Mouse (Mus musculus) layer of hippocampus, postnatal 36 days (tissue): ENCODE results near the gene Syt9. TPM values are rescaled to one million over a fixed set of nuclear protein-coding genes. Genes with fewer than 3 reads are reported as not detected.
"Not testable (repeated sequence)": the region's sequence is repeated elsewhere in the genome, so short reads cannot be mapped to it uniquely, and the experiment has no call there.

Experiments
- DNase-seq, 2 experiments: peaks; one replicate each; pipeline ENCODE4 v3.0.0; 2022
- total RNA-seq, 2 experiments: library from RNA; stranded (reverse); gene quantifications; 2 replicates each; pipeline ENCODE4 v1.2.3; 2021

The Syt9 gene
- total RNA-seq, 2 experiments from 2014 or later: 5.5 to 5.6 TPM

GRCm38 (mm10) chr7:107461699-107462440 lies 91.3 kb downstream of the Syt9 start:
- no peak for DNase-seq

DNA sequence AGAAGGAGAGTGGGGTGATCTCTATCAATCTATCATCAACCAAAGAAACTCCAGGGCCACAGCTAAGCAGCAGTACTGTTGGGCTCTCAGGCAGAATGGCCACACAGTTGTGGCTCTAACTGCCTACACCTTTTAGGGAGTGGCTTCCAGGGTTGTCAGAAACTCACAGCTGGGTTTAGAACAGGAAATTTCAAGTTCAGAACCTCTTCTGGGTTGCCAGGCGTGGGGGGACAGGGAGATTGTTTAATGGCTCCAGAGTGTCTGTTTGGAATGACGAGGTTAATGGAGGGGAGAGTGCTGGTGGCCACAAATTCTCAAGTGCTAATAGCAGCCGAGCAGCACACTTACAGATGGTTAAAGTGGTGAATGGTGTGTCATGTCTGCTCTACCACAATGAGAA lies 92.4 kb downstream of the Syt9 start:
- no peak for DNase-seq

- no peak for DNase-seq
These were observed 94.6 kb downstream of the Syt9 start for GRCm38 (mm10) chr7:107465081-107465480.

DNA sequence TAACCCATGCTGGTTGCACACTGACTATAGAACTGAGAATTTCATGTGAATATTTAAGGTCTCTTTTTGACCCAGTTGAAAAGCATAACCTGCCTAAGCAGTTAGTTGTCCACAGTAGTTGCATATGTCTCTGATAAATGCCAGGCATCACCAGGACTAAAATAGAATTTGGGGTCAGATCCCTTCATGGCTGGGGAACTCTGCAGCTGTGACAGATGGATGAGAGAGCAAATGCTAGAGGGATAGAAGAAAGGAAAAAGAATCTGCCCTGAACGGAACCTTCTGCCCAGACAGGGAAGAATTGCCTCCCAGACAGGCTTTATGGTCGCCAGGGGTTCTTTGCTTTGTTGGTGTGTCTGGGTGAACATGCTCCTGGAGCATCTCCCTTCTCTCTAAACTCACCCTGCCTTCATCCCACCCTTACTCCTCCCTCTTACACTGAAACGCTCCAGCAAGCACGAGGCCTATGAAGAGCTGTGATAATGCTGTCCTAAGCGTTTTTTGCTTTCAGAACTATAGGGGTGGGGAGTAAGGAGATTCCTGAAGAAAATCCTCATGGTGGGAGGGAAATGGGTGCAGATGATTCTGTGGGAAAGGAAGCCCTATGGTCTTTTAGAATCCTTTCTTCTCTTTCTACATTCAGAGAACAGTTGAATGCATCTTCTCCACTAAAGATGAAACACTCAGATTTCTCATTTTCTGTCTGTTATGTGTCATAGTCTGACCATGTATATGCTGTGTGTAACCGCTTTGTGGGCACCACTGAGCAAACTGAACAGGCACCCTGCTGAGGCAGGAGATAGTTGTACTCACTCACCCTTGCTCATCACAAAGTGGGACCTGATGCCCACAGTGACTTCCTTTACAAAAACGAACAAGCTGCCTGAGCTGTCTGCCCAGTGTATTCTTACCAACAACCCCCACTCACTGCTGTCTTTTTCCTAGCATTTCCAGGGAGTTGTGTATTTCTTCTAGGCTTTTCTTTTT lies 108.7 kb downstream of the Syt9 start:
- DNase-seq: no peak

DNA sequence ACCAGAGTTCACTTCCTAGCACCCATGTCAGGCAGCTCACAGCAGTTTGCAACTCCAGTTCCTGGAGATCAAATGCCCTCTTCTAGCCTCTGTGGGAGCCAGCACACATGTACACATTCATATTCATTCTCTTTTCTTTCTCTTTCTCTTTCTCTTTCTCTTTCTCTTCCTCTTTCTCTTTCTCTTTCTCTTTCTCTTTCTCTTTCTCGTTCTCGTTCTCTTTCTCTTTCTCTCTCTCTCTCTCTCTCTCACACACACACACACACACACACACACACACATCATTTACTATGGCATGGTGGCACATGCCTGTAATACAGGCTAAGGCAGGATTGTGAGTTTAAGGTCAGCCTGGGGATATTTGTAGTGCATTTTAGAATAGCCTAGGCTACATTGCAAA lies 115.2 kb downstream of the Syt9 start:
- DNase-seq: not testable (repeated sequence)

DNA sequence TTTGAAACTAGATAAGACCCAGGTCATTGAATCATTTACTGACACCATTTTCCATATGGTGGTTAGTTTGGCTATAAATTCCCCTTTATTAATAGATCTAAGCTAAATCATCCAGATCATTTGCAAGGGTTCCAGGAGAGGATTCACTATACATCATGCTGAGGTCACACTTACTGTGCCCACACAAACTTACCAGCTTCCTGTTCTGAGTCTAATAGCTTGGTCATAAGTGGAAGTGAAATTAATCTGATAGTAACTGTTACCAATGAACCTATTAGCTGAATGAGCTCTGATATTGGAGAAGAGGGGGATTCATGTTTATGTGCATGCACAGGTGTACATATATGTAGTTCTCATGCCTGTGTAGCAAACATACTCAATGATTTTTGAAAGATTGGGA lies 124.9 kb downstream of the Syt9 start:
- DNase-seq: no peak

DNA sequence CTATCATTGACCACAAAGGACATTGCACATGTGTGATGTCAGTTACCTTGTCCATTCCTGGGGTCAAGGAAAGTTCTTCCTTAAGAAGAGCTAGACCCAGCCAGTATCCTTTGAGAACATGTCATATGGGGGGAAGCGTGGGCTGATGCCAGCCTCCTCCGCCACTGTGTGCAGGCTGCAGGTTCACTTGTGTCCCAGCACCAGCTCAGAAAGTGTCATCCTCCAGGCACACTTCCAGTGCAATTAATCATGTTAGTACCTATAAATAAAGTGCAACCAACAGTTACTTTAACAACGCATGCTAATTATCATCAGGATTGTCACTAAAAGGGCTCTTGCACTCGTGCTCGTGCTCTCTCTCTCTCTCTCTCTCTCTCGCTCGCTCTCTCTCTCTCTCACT lies 126.4 kb downstream of the Syt9 start:
- DNase-seq: no peak

DNA sequence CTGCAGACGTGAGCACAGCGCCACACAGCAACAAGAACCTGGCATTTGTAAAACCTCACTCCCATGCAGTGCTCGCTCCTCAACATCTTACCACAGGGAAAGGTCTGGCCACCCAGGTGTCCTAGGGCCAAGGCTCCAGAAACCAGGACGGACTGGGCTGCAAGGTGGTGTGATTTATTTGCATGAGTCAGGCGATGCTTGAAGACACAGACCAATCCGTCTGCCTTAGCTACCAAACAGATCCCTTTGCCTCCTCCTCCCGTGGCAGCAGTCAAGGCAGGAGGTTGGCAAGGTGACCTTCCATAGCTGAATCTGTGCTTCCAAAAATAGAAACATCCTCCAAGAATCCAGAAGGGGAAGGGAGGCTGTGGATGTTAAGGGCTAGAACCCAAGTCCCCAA lies 130.1 kb downstream of the Syt9 start:
- no peak for DNase-seq

DNA sequence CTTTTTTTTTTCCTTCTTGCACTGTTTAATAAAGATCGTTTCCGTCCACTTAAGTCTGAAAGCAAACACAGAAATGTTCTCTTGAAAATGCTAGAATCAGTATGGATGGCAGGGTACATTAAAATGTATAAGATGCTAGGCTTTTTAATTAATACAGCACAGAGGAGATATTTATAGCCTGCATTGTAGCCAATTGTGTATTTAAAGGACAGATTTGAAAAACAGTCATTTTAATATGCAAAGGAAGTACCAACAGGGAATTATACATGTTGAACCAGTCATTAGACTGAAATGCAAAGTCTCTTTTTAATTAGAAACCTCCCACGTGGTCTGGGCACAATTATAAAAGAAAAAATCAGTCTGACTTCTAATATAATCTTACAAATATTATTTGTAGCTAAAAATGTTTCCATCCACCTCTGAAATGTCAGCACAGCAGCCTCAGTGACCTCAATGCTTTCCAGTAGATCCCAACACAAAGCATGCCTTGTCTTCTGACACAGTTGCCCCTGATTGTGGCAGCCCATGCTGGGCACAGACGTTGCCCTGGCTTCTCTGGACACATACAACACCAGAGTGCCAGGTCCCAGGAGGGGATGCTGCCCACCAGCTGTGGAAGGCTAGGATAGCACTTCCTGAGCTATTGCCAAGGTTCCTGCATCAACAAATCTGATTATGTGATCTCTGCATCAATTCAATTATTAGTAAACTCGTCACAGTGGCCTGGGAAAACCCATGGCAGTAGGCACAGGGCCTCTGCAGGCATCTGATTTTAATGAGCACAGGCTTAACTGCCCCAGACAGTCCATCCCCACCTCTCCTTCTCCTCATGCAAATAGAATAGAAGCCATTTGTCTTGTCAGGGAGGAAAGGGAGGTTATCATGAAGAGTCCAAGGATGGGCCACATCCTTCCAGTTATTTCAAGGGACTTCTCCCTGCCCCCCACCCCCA lies 134.5 kb downstream of the Syt9 start:
- DNase-seq: no peak

DNA sequence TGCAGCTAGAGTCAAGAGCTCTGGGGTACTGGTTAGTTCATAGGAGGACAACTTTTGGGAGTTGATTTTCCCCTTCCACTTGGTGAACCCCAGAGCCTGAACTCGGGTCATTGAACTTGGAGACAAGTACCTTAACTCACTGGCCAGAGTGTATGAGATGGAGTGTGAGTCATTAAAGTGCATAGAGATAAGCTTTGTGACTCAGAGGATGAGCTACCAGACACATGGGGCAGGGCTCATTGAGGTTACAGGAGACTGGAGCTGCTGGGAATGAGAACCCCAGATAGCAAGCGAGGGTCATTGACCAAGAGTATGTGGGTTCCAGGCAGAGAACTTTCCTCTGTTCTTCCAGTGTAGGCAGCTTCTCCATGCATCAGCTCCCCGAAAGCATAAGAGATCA lies 137.4 kb downstream of the Syt9 start:
- DNase-seq: no peak

- no peak for DNase-seq
These were observed 139.2 kb downstream of the Syt9 start for GRCm38 (mm10) chr7:107509740-107510139.

- DNase-seq: no peak
These were observed 146.3 kb downstream of the Syt9 start for GRCm38 (mm10) chr7:107516704-107517410.

DNA sequence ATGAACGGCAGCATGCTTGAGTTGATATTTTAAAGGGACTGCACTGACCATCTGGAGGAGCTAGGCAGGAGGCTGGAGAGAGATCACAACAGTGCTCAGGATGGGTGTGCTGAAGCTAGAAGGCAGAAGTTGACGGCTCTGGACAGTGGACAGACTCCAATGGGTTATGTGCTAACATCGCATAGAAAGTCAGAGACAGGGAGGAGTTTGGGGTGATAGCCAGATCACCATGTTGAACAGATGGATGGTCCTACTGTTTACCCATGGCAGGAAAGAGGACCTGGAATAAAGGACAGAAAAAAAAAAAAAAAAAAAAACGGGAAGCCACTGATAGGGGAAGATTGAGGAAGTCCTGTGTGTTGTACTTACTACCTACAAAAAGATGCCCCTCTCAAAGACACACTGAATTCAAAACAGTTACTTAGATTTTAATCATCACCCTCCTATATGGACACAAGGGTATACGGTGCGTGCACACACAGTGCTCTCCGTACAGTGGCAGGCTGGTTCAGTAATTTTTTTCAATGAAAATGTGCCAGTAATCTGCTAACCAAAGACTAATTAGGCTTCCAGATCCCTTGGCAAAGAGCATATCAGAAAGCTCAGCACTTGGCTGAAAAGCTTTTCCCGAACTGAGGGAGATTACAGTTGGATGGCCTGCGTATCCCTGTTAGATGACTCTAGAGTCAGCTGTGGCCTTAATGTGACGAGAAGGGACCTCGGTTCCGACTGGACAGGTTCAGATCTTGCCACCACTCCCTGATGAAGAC lies 148.9 kb downstream of the Syt9 start:
- DNase-seq: no peak

GRCm38 (mm10) chr7:107521411-107521810 lies 150.9 kb downstream of the Syt9 start:
- no peak for DNase-seq

DNA sequence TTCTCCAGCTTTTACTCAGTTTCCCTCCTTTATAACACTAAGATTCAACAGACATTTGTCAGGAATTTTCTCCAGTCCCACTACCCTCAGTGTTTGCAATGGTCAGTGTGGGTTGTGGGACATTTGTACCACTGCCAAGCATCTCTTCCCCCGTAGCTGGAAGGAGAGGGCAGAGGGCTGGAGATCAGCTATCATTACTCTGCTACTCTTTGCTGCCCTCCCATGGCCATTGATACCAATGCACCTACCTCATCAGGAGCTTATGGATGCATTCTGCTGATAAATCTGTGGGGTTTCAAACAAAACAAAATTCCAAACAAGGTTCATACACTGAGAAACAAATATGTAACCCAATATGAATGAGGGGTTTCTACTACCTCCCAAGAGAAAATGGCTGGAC lies 155.8 kb downstream of the Syt9 start:
- peak; percentile 42 to 45 for DNase-seq

GRCm38 (mm10) chr7:107528169-107528772 lies 157.7 kb downstream of the Syt9 start:
- DNase-seq: no peak

DNA sequence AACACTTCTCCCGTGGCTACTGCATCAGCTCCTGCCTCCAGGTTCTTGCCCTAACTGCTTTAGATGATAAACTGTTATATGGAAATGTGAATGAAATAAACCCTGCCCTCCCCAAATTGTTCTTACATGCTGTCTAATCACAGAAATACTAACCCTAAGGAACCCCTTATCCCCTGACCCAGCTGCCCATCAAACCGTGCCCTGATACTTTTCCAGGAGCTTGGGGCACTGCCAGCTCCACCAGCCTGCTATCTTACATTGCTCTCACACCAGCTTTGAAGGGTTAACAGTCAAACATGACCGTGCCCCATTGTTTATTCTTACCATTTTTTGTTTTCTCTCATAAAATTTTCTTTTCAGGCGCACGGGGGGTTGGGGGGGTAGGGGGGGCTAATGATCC lies 158.8 kb downstream of the Syt9 start:
- no peak for DNase-seq

GRCm38 (mm10) chr7:107535311-107535710 lies 164.8 kb downstream of the Syt9 start:
- no peak for DNase-seq

DNA sequence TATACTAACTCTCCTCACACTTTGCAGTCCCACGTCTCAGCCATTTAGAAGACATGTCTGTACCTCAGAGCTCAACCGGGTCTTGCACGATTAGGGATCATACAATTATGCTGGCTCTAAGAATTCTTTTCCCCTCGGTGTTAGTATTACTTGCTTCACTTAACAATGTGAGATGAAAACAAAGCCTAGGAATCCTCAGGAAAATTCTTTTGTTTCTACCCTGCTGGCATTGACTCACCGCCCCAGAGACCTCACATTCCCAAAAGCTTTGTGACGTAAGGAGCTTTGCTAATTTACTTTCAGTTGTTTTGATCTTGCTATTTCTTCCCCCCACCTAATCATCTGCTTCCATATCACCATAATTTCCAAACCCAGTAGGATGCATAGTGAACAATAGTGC lies 166.0 kb downstream of the Syt9 start:
- DNase-seq: no peak

- no peak for DNase-seq
These were observed 169.5 kb downstream of the Syt9 start for GRCm38 (mm10) chr7:107540034-107540433.

DNA sequence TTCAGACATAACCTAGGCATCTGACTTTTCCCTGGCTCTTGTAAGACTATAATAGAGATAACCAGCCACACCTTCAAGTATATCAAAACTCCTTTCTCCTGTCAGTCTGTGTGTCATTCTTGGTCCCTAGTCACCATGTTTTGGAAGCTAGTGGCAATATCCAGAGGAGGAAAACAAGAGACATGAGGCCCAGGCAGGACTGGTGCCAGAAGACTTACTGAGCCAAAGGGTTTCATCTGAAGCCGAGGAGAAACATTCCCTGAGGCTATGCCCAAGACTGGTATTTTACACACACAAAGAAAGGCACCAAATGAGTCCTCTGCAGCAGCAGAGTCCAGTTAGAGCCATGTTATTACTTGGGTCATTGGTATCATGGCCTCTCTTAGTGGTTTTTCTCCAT lies 174.5 kb downstream of the Syt9 start:
- DNase-seq: no peak
